Mouse (Mus musculus): ENCODE data around the gene Inpp5a. TPM values are rescaled to one million over a fixed set of nuclear protein-coding genes. Genes with fewer than 3 reads are reported as not detected.

Gene Inpp5a
- total RNA-seq, 2 experiments from 2014 or later: 59.4 to 64.1 TPM

- DNase-seq: no peak
Measured at GRCm38 (mm10) chr7:139441022-139441421, 52.1 kb downstream of the Inpp5a start.

GRCm38 (mm10) chr7:139441761-139442211 lies 52.9 kb downstream of the Inpp5a start:
- DNase-seq: peak; percentile 46

GRCm38 (mm10) chr7:139445621-139446020 lies 56.7 kb downstream of the Inpp5a start:
- no peak for DNase-seq

DNA sequence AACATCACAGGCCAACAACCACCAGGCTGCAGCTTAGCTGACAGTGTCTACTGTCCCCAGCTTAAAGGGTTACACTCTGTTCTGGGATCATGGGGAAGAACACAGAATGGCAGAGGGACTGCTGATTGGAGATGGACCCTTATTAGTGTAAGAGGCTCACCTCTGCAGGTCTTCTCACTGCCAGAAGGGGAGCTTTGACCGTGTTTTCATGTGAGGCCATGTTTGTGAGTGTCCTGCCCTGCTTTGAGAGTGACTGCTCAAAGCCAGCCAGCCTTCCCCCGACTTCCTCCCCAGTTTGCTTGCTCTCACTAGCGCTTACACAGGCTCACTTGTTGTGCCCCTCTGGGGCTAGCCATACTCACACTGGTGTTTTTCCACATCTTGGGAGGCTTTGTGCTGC lies 58.5 kb downstream of the Inpp5a start:
- DNase-seq: no peak

- DNase-seq: peak; percentile 58
Measured at GRCm38 (mm10) chr7:139450186-139450998, 61.5 kb downstream of the Inpp5a start.

GRCm38 (mm10) chr7:139451711-139452110 lies 62.8 kb downstream of the Inpp5a start:
- DNase-seq: no peak

DNA sequence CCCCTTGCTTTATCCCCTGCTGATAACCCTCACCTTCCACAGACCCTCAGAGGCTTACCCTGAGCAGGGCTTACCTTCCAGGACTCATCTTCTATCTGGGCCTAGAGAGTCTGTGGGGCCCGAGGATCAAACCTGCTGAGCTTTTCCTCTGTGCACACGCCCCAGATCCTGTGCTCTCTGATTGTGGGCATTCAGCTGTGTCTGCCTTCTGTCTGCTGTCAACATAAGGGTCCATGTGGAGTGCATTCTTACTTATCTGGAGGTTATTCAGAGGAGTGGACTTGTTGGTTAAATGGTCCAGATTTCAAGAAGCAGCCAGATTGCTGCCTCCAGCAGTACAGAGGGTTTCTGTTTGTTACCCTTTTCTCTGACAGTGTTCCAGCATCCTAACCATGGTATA lies 63.3 kb downstream of the Inpp5a start:
- no peak for DNase-seq

DNA sequence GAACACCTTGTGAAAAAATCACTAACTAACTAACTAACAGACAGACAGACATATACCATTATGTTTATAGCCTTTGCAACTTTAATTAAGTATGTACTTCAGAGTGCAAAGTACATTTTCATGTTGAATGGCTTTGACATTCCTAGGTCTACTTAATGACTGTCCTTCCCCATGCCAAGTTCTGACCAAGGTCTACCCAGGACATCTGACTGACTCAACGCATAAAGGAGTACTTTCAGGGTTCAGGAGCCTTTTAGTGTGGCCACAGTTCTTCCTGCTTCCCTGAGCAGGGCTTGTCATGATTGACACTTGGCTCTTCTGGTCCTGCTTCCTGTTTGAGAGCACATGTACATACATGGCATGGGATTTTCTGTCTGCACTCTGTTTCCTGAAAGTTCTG lies 64.3 kb downstream of the Inpp5a start:
- DNase-seq: no peak

GRCm38 (mm10) chr7:139454285-139454684 lies 65.4 kb downstream of the Inpp5a start:
- DNase-seq: no peak

GRCm38 (mm10) chr7:139456759-139457158 lies 67.8 kb downstream of the Inpp5a start:
- DNase-seq: no peak

- no peak for DNase-seq
Measured at GRCm38 (mm10) chr7:139461344-139461743, 72.4 kb downstream of the Inpp5a start.

- no peak for DNase-seq
Measured at GRCm38 (mm10) chr7:139462142-139462541, 73.2 kb downstream of the Inpp5a start.

DNA sequence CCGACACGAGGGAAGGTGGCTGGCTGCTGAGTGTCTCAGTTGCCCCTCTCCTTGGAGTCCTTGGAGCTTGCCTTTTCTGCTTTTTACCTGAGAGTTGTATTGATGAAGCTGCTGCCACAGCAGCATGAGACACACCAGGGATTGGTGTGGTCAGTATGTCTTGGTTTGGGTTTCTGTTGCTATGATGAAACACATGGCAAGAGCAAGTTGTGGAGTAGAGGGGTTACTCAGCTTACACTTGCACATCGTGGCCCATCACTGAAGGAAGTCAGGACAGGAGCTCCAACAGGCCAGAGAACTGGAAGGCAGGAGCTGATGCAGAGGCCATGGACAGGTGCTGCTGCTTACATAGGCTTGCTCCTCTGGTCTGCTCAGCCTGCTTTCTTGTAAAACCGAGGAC lies 76.6 kb downstream of the Inpp5a start:
- DNase-seq: no peak

GRCm38 (mm10) chr7:139466484-139467176 lies 77.7 kb downstream of the Inpp5a start:
- DNase-seq: peak; percentile 27

DNA sequence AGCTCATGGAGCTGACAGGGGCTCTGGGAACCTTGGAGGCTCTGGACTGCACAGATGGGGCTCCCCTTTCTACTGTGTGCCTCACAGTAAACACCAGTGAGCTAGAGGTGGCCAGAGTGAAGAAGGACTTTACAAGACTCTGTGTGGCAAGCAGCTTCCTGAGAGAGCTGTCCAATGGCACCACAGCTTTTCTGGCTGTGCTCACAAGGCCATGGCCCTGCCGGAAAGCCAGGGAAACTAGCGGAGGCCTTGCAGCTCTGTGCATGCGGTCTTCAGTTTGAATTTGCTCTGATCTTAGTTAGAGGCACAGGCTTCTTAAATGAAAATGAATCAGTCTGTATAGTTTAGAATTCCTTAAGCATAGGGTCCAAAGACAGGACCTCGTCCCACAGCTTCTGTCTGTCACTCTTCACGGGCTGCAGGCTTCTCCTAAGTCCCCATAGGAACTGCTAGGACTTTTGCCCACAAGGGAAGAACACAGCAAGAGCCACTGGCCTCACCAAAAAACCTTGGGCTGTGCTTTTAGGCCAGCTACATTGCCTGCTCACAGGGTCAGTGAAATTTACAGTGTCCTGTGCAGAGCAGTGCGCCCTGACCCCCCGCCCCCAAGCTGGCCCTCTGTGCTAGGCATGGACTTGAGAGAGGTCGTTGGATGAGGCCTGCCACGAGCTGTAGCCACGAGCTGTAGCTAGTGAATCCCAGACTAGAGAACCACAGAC lies 78.4 kb downstream of the Inpp5a start:
- DNase-seq: peak; percentile 78

DNA sequence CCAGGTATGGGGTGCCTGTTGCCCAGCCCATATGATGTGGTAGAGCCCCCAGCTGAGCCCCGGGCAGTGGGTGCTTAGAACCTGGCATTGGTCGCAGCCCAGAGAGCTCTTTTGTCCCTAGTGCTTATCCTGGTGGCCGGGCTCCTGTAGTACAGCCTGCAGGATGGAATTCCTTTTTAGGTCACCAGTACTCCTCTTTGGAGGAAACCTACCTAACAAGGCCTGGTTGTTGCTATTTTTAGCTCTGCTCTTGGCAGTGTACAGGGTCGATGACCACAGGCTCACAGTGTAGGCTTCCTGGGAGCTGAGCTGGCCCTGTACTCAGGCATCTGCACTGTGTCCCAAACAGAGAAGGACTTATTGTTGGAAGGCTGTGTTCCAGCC lies 79.0 kb downstream of the Inpp5a start:
- peak; percentile 66 for DNase-seq

- DNase-seq: no peak
Measured at GRCm38 (mm10) chr7:139468440-139468839, 79.5 kb downstream of the Inpp5a start.

- no peak for DNase-seq
Measured at GRCm38 (mm10) chr7:139469457-139469856, 80.5 kb downstream of the Inpp5a start.

GRCm38 (mm10) chr7:139470481-139470880 lies 81.6 kb downstream of the Inpp5a start:
- no peak for DNase-seq

DNA sequence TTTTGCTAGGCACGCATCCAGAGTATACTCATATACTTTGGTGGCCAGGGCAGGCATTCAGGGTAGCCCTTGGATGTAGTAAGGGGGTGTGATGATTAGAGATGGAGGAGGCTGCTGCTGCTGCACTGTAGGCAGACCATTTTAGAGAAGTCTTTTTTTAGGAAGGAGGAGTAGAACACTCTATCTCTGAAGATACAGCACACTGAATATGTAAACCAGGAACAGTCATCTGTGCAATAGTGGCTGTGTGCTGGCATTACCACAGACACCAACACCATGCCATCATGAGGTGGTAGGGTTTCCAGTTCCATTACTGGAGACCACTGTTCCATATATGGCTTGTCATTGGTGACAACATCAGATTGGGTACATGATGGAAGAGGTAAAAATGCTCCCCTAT lies 83.1 kb downstream of the Inpp5a start:
- no peak for DNase-seq

- peak; percentile 89 for DNase-seq
Measured at GRCm38 (mm10) chr7:139472865-139473549, 84.1 kb downstream of the Inpp5a start.

DNA sequence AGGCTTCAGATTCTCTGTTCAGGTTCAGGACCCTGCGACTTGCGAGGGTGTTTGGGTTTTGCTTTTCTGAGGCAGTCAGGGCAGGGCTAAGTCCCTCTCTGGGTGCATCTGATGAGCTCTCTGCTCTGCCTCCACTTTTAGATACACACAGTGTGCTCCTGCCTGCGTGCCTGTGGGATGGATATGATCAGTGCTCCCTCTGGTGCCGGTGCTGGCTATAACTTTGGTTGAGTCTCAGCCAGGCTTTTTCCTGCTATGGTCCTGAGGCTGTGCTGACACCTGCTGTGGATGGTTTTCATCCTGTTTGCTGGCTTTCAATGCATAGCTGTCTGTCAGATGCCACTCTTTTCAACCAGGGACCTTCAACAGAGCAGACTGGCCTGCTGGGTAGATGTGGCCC lies 87.0 kb downstream of the Inpp5a start:
- no peak for DNase-seq

All from adrenal gland, postnatal 10 days (tissue).